In genomic region chr7:81571108-81571940, GRCm38 (mm10) we compare ENCODE assay signal across 8 mouse cellular contexts. TPM values are rescaled to one million over a fixed set of nuclear protein-coding genes. Genes with fewer than 3 reads are reported as not detected.
DNase-seq lines count a peak whose midpoint lies in the region; ATAC-seq and TF ChIP-seq lines count a peak whose summit lies in the region.

Gene Whamm (plus strand): TSS chr7:81571266.

- peak within 1 kb of the TSS; percentile 81 for H3K9ac ChIP-seq in embryonic facial prominence, embryonic 14.5 days (ENCODE audit: low read depth, low read length)
- H3K9ac ChIP-seq in heart, adult 2 months (ENCODE audit: low read depth, low read length) = peak within 1 kb of the TSS; percentile 98
- peak within 1 kb of the TSS; percentile 85 for H3K9ac ChIP-seq in limb, embryonic 13.5 days
- H3K9ac ChIP-seq in midbrain, embryonic 16.5 days (ENCODE audit: low read depth, low read length) = peak within 1 kb of the TSS; percentile 79

- H3K36me3 ChIP-seq in embryonic facial prominence, embryonic 14.5 days (ENCODE audit: control insufficient read depth, insufficient read depth, low read length) = 0 out of 2 replicates have a peak, but pooled peaks cover 3% of the 10 kb centered on the region
- peaks cover 8% of the 10 kb centered on the region for H3K36me3 ChIP-seq in heart, adult 2 months (ENCODE audit: control insufficient read depth, insufficient read depth, low read length)
- H3K36me3 ChIP-seq in limb, embryonic 13.5 days = peaks cover 15% of the 10 kb centered on the region
- H3K36me3 ChIP-seq in midbrain, embryonic 16.5 days (ENCODE audit: control insufficient read depth, insufficient read depth, low read length) = no peaks in the 10 kb centered on the region

- peaks cover 4% of the 10 kb centered on the region; the same call in 1 of the 2 replicates for H3K4me1 ChIP-seq in embryonic facial prominence, embryonic 14.5 days (ENCODE audit: control insufficient read depth, insufficient read depth, low read length)
- H3K4me1 ChIP-seq in heart, adult 2 months (ENCODE audit: control insufficient read depth, insufficient read depth, low read length) = peaks cover 12% of the 10 kb centered on the region
- H3K4me1 ChIP-seq in limb, embryonic 13.5 days = peaks cover 13% of the 10 kb centered on the region
- H3K4me1 ChIP-seq in midbrain, embryonic 16.5 days (ENCODE audit: control insufficient read depth, insufficient read depth, low read length) = peaks cover 18% of the 10 kb centered on the region

- H3K9me3 ChIP-seq in embryonic facial prominence, embryonic 14.5 days (ENCODE audit: control insufficient read depth, low read length) = no peaks in the 10 kb centered on the region
- H3K9me3 ChIP-seq in limb, embryonic 13.5 days = no peaks in the 10 kb centered on the region
- H3K9me3 ChIP-seq in midbrain, embryonic 16.5 days (replicated peaks; ENCODE audit: control insufficient read depth, low read length, poor library complexity, severe bottlenecking) = no peaks in the 10 kb centered on the region

- H3K79me2 ChIP-seq in heart, adult 2 months (replicated peaks; ENCODE audit: control insufficient read depth, insufficient read depth, low read length) = peaks cover 9% of the 10 kb centered on the region

- peak; percentile 94 for DNase-seq in 3T3-L1 (ENCODE audit: low read depth, low spot score)
- DNase-seq in adrenal gland, postnatal 4 days (ENCODE audit: low spot score in 2 of 2) = peak; percentile 60 to 88
- peak; percentile 98 for DNase-seq in embryonic facial prominence, embryonic 14.5 days (ENCODE audit: low spot score)
- DNase-seq in heart, adult 2 months = peak; percentile 92 to 95
- peak; percentile 94 for DNase-seq in kidney, adult 8-10 months
- DNase-seq in spleen, postnatal 10 days (ENCODE audit: low spot score in 2 of 2) = peak; percentile 92 to 94

- WGBS in embryonic facial prominence, embryonic 14.5 days = 0% methylated on average over 27 of the region's 96 CpGs
- under 1% methylated on average over 84 of the region's 96 CpGs for WGBS in heart, adult 2 months
- under 1% methylated on average over 91 of the region's 96 CpGs for WGBS in limb, embryonic 13.5 days
- under 1% methylated on average over 91 of the region's 96 CpGs for WGBS in midbrain, embryonic 16.5 days

- H3K4me2 ChIP-seq in embryonic facial prominence, embryonic 14.5 days (ENCODE audit: low read depth, low read length) = peak within 1 kb of the TSS; percentile 78
- peak within 1 kb of the TSS; percentile 92 for H3K4me2 ChIP-seq in limb, embryonic 13.5 days (replicated peaks)
- H3K4me2 ChIP-seq in midbrain, embryonic 16.5 days (ENCODE audit: low read length) = peak within 1 kb of the TSS; percentile 58

- H3K4me3 ChIP-seq in embryonic facial prominence, embryonic 14.5 days (ENCODE audit: low read depth, low read length) = peak within 1 kb of the TSS; percentile 81
- H3K4me3 ChIP-seq in heart, adult 2 months = peak within 1 kb of the TSS; percentile 96
- H3K4me3 ChIP-seq in limb, embryonic 13.5 days = peak within 1 kb of the TSS; percentile 87
- peak within 1 kb of the TSS; percentile 71 for H3K4me3 ChIP-seq in midbrain, embryonic 16.5 days (ENCODE audit: low read depth, low read length)

- intact Hi-C loops in heart, adult 2 months (cut with DNase I) = loop anchor here (1.0 to 10.0 kb wide), 3 partner anchors 48 to 407 kb away; partner anchors contain the start of gene Cpeb1

- 0 out of 2 replicates have a peak, but pooled peaks have one; percentile 64 for TF ChIP-seq EP300 in heart, adult 2 months (IDR thresholded peaks at IDR 0.05; ENCODE audit: insufficient read depth, low read depth, low read length)

- H3K27me3 ChIP-seq in embryonic facial prominence, embryonic 14.5 days (replicated peaks; ENCODE audit: control insufficient read depth, insufficient read depth, low read length) = no peaks in the 10 kb centered on the region
- H3K27me3 ChIP-seq in heart, adult 2 months (ENCODE audit: control insufficient read depth, insufficient read depth, low read length) = no peaks in the 10 kb centered on the region
- H3K27me3 ChIP-seq in limb, embryonic 13.5 days = no peaks in the 10 kb centered on the region
- H3K27me3 ChIP-seq in midbrain, embryonic 16.5 days (ENCODE audit: control insufficient read depth, insufficient read depth, low read depth, low read length) = no peaks in the 10 kb centered on the region

- TF ChIP-seq POLR2A in heart, adult 2 months (IDR thresholded peaks at IDR 0.05; ENCODE audit: insufficient read depth, low read depth, low read length) = peak; percentile 97

- ATAC-seq in embryonic facial prominence, embryonic 14.5 days (ENCODE audit: low read depth) = peak; percentile 100
- peak; percentile 99 for ATAC-seq in limb, embryonic 13.5 days (ENCODE audit: low FRiP score, low read depth)
- peak; percentile 100 for ATAC-seq in midbrain, embryonic 16.5 days

- TF ChIP-seq CTCF in heart, adult 2 months (IDR thresholded peaks at IDR 0.05) = peak; percentile 31

- H3K27ac ChIP-seq in embryonic facial prominence, embryonic 14.5 days (replicated peaks; ENCODE audit: low read depth, low read length) = peak within 1 kb of the TSS; percentile 83
- H3K27ac ChIP-seq in heart, adult 2 months = peak within 1 kb of the TSS; percentile 94
- H3K27ac ChIP-seq in limb, embryonic 13.5 days = peak within 1 kb of the TSS; percentile 83
- peak within 1 kb of the TSS; percentile 96 for H3K27ac ChIP-seq in midbrain, embryonic 16.5 days (ENCODE audit: low read length)

RNA-seq across cellular contexts. Expression of gene Whamm, which starts in this region (rescaled TPM):
- total RNA-seq in adrenal gland, postnatal 4 days (2021) = 10 to 100 TPM; 18.8 to 21.5 TPM
- polyA plus RNA-seq in embryonic facial prominence, embryonic 14.5 days (2014; fragmentation: Nextera tagmentation; extraction: Ambion mirVana) = 6.9 and 7.3 TPM in 2 replicates
- total RNA-seq in heart, adult 2 months (2021) = 1 to 10 TPM; 7.2 to 7.8 TPM
- 7.7 and 9.2 TPM in 2 replicates for polyA plus RNA-seq in heart, adult 2 months (2012; rRNA removed)
- 4.0 and 4.1 TPM in 2 replicates for polyA plus RNA-seq in limb, embryonic 13.5 days (2015; fragmentation: Nextera tagmentation; extraction: Ambion mirVana)
- polyA plus RNA-seq in midbrain, embryonic 16.5 days (2015; fragmentation: Nextera tagmentation; extraction: Ambion mirVana) = 4.3 TPM in 2 replicates

Comparison
In these comparisons a context has a peak if more than half of its experiments do, and no peak if none do; other contexts are left out.
1. Peak in every context shown above with its lines: DNase-seq, ATAC-seq, H3K4me3 ChIP-seq and H3K27ac ChIP-seq.